Mouse (Mus musculus) liver, embryonic 11.5 days (tissue): ENCODE results near the gene Prkce. TPM values are rescaled to one million over a fixed set of nuclear protein-coding genes. Genes with fewer than 3 reads are reported as not detected.

Source experiments
- ATAC-seq: fragments of 200-750 bp; cut with Nextera tagmentation; replicated peaks from 2 replicates; pipeline ENCODE4 v1.8.0; 2017; ENCODE audit warnings: moderate number of reproducible peaks, mild to moderate bottlenecking, moderate TSS enrichment, moderate library complexity; ENCODE audit not compliant: low FRiP score
- DNase-seq: peaks from one replicate; pipeline ENCODE4 v3.0.0-alpha.2; 2017; ENCODE audit warnings: low spot score
- H3K27ac ChIP-seq: fragments of 300-500 bp; sonication (generic); 2 replicates; pipeline ENCODE4 v1.5.1; 2014; ENCODE audit warnings: mild to moderate bottlenecking, low read depth, low read length, control low read depth
- H3K27me3 ChIP-seq: fragments of 300-500 bp; sonication (generic); replicated peaks from 2 replicates; pipeline ENCODE4 v1.6.1; 2014; ENCODE audit warnings: low read length, mixed read lengths; ENCODE audit not compliant: control insufficient read depth, insufficient read depth
- H3K36me3 ChIP-seq: fragments of 300-500 bp; sonication (generic); 2 replicates; pipeline ENCODE4 v1.6.1; 2014; ENCODE audit warnings: mild to moderate bottlenecking, low read length, moderate library complexity, mixed read lengths; ENCODE audit not compliant: control insufficient read depth, insufficient read depth
- H3K4me1 ChIP-seq: fragments of 300-500 bp; sonication (generic); replicated peaks from 2 replicates; pipeline ENCODE4 v1.6.1; 2014; ENCODE audit warnings: low read length, mixed read lengths; ENCODE audit not compliant: control insufficient read depth, insufficient read depth
- H3K4me2 ChIP-seq: fragments of 300-500 bp; sonication (generic); 2 replicates; pipeline ENCODE4 v1.6.1; 2014; ENCODE audit warnings: mild to moderate bottlenecking, control low read depth, moderate library complexity
- H3K4me3 ChIP-seq: fragments of 300-500 bp; sonication (generic); 2 replicates; pipeline ENCODE4 v1.5.1; 2014; ENCODE audit warnings: low read depth, low read length, control low read depth
- H3K9ac ChIP-seq: fragments of 300-500 bp; sonication (generic); 2 replicates; pipeline ENCODE4 v1.6.1; 2014; ENCODE audit warnings: low read depth, low read length, control low read depth
- H3K9me3 ChIP-seq: fragments of 300-500 bp; sonication (generic); 2 replicates; pipeline ENCODE4 v1.6.1; 2016; ENCODE audit warnings: low read length, inconsistent platforms, mixed read lengths; ENCODE audit not compliant: control insufficient read depth
- WGBS: fragments of 180-500 bp; shearing (Covaris S2); extraction: QIAGEN DNeasy Blood & Tissue Kit; methylation state at CpG from one replicate; pipeline ENCODE4 v1.1.7; 2014; 5-methylcytosine and 5-hydroxymethylcytosine counted together
- polyA plus RNA-seq: library from polyadenylated mRNA; unstranded; fragments of >200 nt; fragmentation: Nextera tagmentation; extraction: Ambion mirVana; gene quantifications from 2 replicates; pipeline ENCODE4 v1.2.1, GENCODE M21; 2014

The Prkce gene
- polyA plus RNA-seq, 1 experiment from 2014 or later, result 4.0 TPM

GRCm38 (mm10) chr17:86445900-86446299 is 278.3 kb downstream of the Prkce start:
- 86% methylated on average over 5 of the region's 5 CpGs for WGBS
- H3K36me3 ChIP-seq, result no peaks in the 10 kb centered on the region
- H3K27ac ChIP-seq, result no peak overlapping the region
- ATAC-seq, result no peak
- H3K4me2 ChIP-seq, result no peak overlapping the region
- peaks cover 4% of the 10 kb centered on the region for H3K4me1 ChIP-seq
- H3K9ac ChIP-seq, result no peak overlapping the region
- no peak overlapping the region for H3K4me3 ChIP-seq
- H3K27me3 ChIP-seq, result no peaks in the 10 kb centered on the region
- H3K9me3 ChIP-seq, result no peaks in the 10 kb centered on the region
- DNase-seq, result no peak

- WGBS, result 67% methylated on average over 4 of the region's 4 CpGs
- DNase-seq (no peak), ATAC-seq (no peak)
- H3K4me3 ChIP-seq, result no peak overlapping the region
- H3K36me3 ChIP-seq, result no peaks in the 10 kb centered on the region
- no peak overlapping the region for H3K9ac ChIP-seq
- no peaks in the 10 kb centered on the region for H3K27me3 ChIP-seq
- H3K4me1 ChIP-seq, result peaks cover 4% of the 10 kb centered on the region
- H3K4me2 ChIP-seq, result no peak overlapping the region
- no peaks in the 10 kb centered on the region for H3K9me3 ChIP-seq
- H3K27ac ChIP-seq, result no peak overlapping the region
Measured at GRCm38 (mm10) chr17:86447101-86447598, 279.6 kb downstream of the Prkce start.

- Histone ChIP-seq H3K27me3 (no peaks in the 10 kb centered on the region), H3K4me3 (no peak overlapping the region), H3K9ac (no peak overlapping the region), H3K9me3 (no peaks in the 10 kb centered on the region), H3K4me2 (no peak overlapping the region), H3K4me1 (no peaks in the 10 kb centered on the region), H3K27ac (no peak overlapping the region), H3K36me3 (no peaks in the 10 kb centered on the region)
- 80% methylated on average over 4 of the region's 4 CpGs for WGBS
- no peak for DNase-seq
- no peak for ATAC-seq
Measured at GRCm38 (mm10) chr17:86452934-86453333, 285.3 kb downstream of the Prkce start.

- H3K4me1 ChIP-seq, result no peaks in the 10 kb centered on the region
- H3K36me3 ChIP-seq, result no peaks in the 10 kb centered on the region
- no peak overlapping the region for H3K9ac ChIP-seq
- no peak overlapping the region for H3K4me3 ChIP-seq
- no peak overlapping the region for H3K27ac ChIP-seq
- no peak for ATAC-seq
- no peaks in the 10 kb centered on the region for H3K27me3 ChIP-seq
- H3K4me2 ChIP-seq, result no peak overlapping the region
- no peak for DNase-seq
- 82% methylated on average over 14 of the region's 14 CpGs for WGBS
- no peaks in the 10 kb centered on the region for H3K9me3 ChIP-seq
Measured at GRCm38 (mm10) chr17:86453673-86454350, 286.2 kb downstream of the Prkce start.

GRCm38 (mm10) chr17:86454351-86454706 is 286.7 kb downstream of the Prkce start:
- H3K27ac ChIP-seq, result no peak overlapping the region
- ATAC-seq (no peak), DNase-seq (no peak)
- no peak overlapping the region for H3K9ac ChIP-seq
- no peaks in the 10 kb centered on the region for H3K36me3 ChIP-seq
- 90% methylated on average over 3 of the region's 3 CpGs for WGBS
- no peaks in the 10 kb centered on the region for H3K4me1 ChIP-seq
- H3K27me3 ChIP-seq, result no peaks in the 10 kb centered on the region
- no peak overlapping the region for H3K4me3 ChIP-seq
- H3K9me3 ChIP-seq, result no peaks in the 10 kb centered on the region
- H3K4me2 ChIP-seq, result no peak overlapping the region

GRCm38 (mm10) chr17:86456512-86456911 is 288.9 kb downstream of the Prkce start:
- no peak for DNase-seq
- no peak for ATAC-seq

GRCm38 (mm10) chr17:86458302-86458980 is 290.9 kb downstream of the Prkce start:
- ATAC-seq, result no peak
- WGBS, result 76% methylated on average over 11 of the region's 11 CpGs
- no peak overlapping the region for H3K27ac ChIP-seq
- H3K27me3 ChIP-seq, result no peaks in the 10 kb centered on the region
- no peak overlapping the region for H3K4me3 ChIP-seq
- H3K9me3 ChIP-seq, result no peaks in the 10 kb centered on the region
- H3K4me1 ChIP-seq, result no peaks in the 10 kb centered on the region
- H3K9ac ChIP-seq, result no peak overlapping the region
- H3K4me2 ChIP-seq, result no peak overlapping the region
- H3K36me3 ChIP-seq, result no peaks in the 10 kb centered on the region
- DNase-seq, result no peak

More at GRCm38 (mm10) chr17:86456512-86456911, 288.9 kb downstream of the Prkce start:
- Histone ChIP-seq H3K9ac (no peak overlapping the region), H3K27ac (no peak overlapping the region), H3K9me3 (no peaks in the 10 kb centered on the region), H3K4me3 (no peak overlapping the region), H3K4me1 (no peaks in the 10 kb centered on the region), H3K4me2 (no peak overlapping the region), H3K36me3 (no peaks in the 10 kb centered on the region), H3K27me3 (no peaks in the 10 kb centered on the region)
- WGBS, result 75% methylated on average over 6 of the region's 6 CpGs

- Histone ChIP-seq H3K36me3 (no peaks in the 10 kb centered on the region), H3K27me3 (no peaks in the 10 kb centered on the region), H3K9ac (no peak overlapping the region), H3K27ac (no peak overlapping the region), H3K4me3 (no peak overlapping the region), H3K4me1 (no peaks in the 10 kb centered on the region; the same call in 1 of the 2 replicates), H3K4me2 (no peak overlapping the region), H3K9me3 (no peaks in the 10 kb centered on the region)
- no peak for ATAC-seq
- 73% methylated on average over 17 of the region's 17 CpGs for WGBS
- no peak for DNase-seq
Measured at GRCm38 (mm10) chr17:86460645-86461430, 293.3 kb downstream of the Prkce start.
